17 mouse cellular contexts compared by ENCODE assay signal in genomic region chr6:96287377-96287776, GRCm38 (mm10).
"Had no signal": no experiment of that assay in that cellular context is flagged by ENCODE, and none has a peak within 500 bp of the region (broad histone marks: within the 10 kb centered on the region; RNA-seq: fewer than 3 reads in every experiment).

No protein-coding gene starts in this region.

- H3K9ac ChIP-seq: lung, embryonic 14.5 days; midbrain, embryonic 12.5 days; neural tube, embryonic 13.5 days; neural tube, embryonic 15.5 days; stomach, embryonic 15.5 days had no signal

- H3K4me2 ChIP-seq: lung, embryonic 14.5 days; midbrain, embryonic 12.5 days; neural tube, embryonic 13.5 days; neural tube, embryonic 15.5 days; stomach, embryonic 15.5 days had no signal

- H3K9me3 ChIP-seq: midbrain, embryonic 10.5 days; midbrain, embryonic 12.5 days; neural tube, embryonic 13.5 days; neural tube, embryonic 15.5 days; stomach, embryonic 15.5 days had no signal

- H3K27ac ChIP-seq: midbrain, embryonic 10.5 days; midbrain, embryonic 12.5 days; neural tube, embryonic 13.5 days; neural tube, embryonic 15.5 days; stomach, embryonic 15.5 days; stomach, postnatal 0 days had no signal

- DNase-seq: lung, adult 18-20 months; lung, embryonic 14.5 days; lung, postnatal 10 days; lung, postnatal 4 days; midbrain, embryonic 14.5 days; right cerebral cortex, postnatal 14 days; thymus, adult 18-20 months; thymus, postnatal 14 days; thymus, postnatal 36 days had no signal

- ATAC-seq: midbrain, embryonic 16.5 days had no signal

- H3K4me3 ChIP-seq: midbrain, embryonic 10.5 days; midbrain, embryonic 12.5 days; myocyte; neural tube, embryonic 13.5 days; neural tube, embryonic 15.5 days; stomach, embryonic 15.5 days had no signal

- H3K36me3 ChIP-seq: midbrain, embryonic 10.5 days; midbrain, embryonic 12.5 days; neural tube, embryonic 13.5 days; neural tube, embryonic 15.5 days; stomach, embryonic 15.5 days had no signal

- H3K27me3 ChIP-seq: neural tube, embryonic 13.5 days; neural tube, embryonic 15.5 days; stomach, embryonic 15.5 days had no signal

- H3K4me1 ChIP-seq: neural tube, embryonic 15.5 days; stomach, embryonic 15.5 days had no signal
